ENCODE assay signal across 8 mouse cellular contexts in the genomic region with DNA sequence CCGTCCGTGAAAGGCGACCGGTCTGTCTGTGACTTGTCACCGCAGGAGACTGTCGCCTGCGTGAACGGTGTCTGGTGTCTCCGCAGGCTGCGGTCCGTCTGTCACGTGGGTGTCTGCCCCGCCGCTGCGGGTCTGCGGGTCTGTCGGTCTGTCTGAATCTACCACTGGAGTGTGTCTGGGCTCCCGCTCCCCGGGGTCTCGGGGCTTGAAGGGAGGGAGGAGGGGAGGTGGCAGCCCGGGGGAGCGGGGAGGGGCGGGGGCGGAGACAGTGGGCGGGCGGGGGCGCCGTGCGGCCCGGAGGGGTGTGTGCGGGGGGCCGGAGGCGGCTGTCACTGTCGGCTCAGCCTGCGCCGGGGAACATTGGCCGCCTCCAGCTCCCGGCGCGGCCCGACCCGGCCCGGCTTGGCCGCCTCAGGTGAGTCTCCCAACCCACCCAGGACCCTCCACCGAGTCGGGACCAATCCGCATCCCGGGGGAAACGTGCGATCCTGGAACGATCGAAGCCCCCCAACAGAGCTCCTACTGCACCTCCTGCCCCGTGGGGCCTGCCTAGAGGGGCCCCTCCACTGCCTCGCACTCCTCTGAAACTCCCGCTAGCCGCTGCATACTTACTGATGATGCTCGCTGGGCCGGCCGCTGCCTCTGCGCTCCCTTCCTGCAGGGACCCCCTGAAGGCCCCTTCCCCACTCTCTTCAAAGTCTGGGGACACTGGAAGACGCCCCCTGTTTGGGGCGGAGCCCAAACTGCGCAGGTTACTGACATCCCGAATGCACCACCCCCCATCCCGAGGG. TPM values are rescaled to one million over a fixed set of nuclear protein-coding genes. Genes with fewer than 3 reads are reported as not detected.
DNase-seq lines count a peak whose midpoint lies in the region; ATAC-seq lines count a peak whose summit lies in the region.

No protein-coding gene starts in this region.

- peaks cover 51% of the 10 kb centered on the region for H3K27me3 ChIP-seq in heart, embryonic 15.5 days

- peak overlapping the region; percentile 48 for H3K4me3 ChIP-seq in heart, embryonic 15.5 days

- H3K4me2 ChIP-seq in heart, embryonic 15.5 days: peak overlapping the region; percentile 86

- peak overlapping the region; percentile 42; the same call in 1 of the 2 replicates for H3K27ac ChIP-seq in heart, embryonic 15.5 days

- H3K4me1 ChIP-seq in heart, embryonic 15.5 days (replicated peaks): peaks cover 43% of the 10 kb centered on the region

- H3K9me3 ChIP-seq in heart, embryonic 15.5 days (replicated peaks): no peaks in the 10 kb centered on the region

- peak; percentile 32 for DNase-seq in adrenal gland, postnatal 14 days
- no peak for DNase-seq in adrenal gland, postnatal 4 days (ENCODE audit: low spot score in 2 of 2)
- DNase-seq in spleen, adult 12 weeks (ENCODE audit: low spot score): peak; percentile 34
- no peak for DNase-seq in spleen, adult 18-20 months
- peak; percentile 59 to 70 for DNase-seq in left cerebral cortex, postnatal 14 days (ENCODE audit: low spot score in 2 of 2)
- DNase-seq in neural tube, embryonic 10.5 days (ENCODE audit: extremely low spot score, low spot score): peak; percentile 52

- peak overlapping the region; percentile 50 for H3K9ac ChIP-seq in heart, embryonic 15.5 days

- 2% methylated on average over 42 of the region's 65 CpGs for WGBS in heart, embryonic 15.5 days

- no peaks in the 10 kb centered on the region for H3K36me3 ChIP-seq in heart, embryonic 15.5 days

- intact Hi-C loops in left cerebral cortex, postnatal 14 days (cut with DNase I): loop anchor here (5.0 kb wide), 1 partner anchor 256 kb away; no protein-coding TSS in a partner anchor

- ATAC-seq in heart, embryonic 15.5 days (replicated peaks; ENCODE audit: insufficient number of reproducible peaks, insufficient read depth, low FRiP score, low read depth): 0 out of 2 replicates have a peak, but pooled peaks have one; percentile 14
- no peak for ATAC-seq in megakaryocyte progenitor cell, adult 5-6 weeks (replicated peaks; ENCODE audit: poor library complexity)

RNA-seq across cellular contexts. Expression of a gene that starts 0.8 kb away (rescaled TPM):
- 10.3 and 17.4 TPM in 2 replicates for total RNA-seq in adrenal gland, postnatal 14 days (2021)
- total RNA-seq in adrenal gland, postnatal 4 days (2021): 10 to 100 TPM; 12.5 to 20.2 TPM
- polyA plus RNA-seq in heart, embryonic 15.5 days (2015; fragmentation: Nextera tagmentation; extraction: Ambion mirVana): 8.1 and 15.8 TPM in 2 replicates
- total RNA-seq in left cerebral cortex, postnatal 14 days (2021): 10 to 100 TPM; 68.4 to 81.1 TPM
- 0.67 and 2.3 TPM in 2 replicates for total RNA-seq in megakaryocyte progenitor cell, adult 5-6 weeks (2015)
- under 0.01 TPM in 1 of 2 replicates, not detected in the other for total RNA-seq in megakaryocyte progenitor cell, adult 5-6 weeks (2017)

RNA-seq across cellular contexts. Expression of a gene that starts 6.3 kb away (rescaled TPM):
- total RNA-seq in adrenal gland, postnatal 14 days (2021): 8.0 and 11.9 TPM in 2 replicates
- 10 to 100 TPM; 10.6 to 11.0 TPM for total RNA-seq in adrenal gland, postnatal 4 days (2021)
- polyA plus RNA-seq in heart, embryonic 15.5 days (2015; fragmentation: Nextera tagmentation; extraction: Ambion mirVana): 6.1 and 11.2 TPM in 2 replicates
- 10 to 100 TPM; 16.4 to 17.1 TPM for total RNA-seq in left cerebral cortex, postnatal 14 days (2021)
- total RNA-seq in megakaryocyte progenitor cell, adult 5-6 weeks (2015): 0.61 and 2.9 TPM in 2 replicates
- total RNA-seq in megakaryocyte progenitor cell, adult 5-6 weeks (2017): 1.3 and 3.8 TPM in 2 replicates

RNA-seq across cellular contexts. Expression of a gene that starts 19.3 kb away (rescaled TPM):
- total RNA-seq in adrenal gland, postnatal 14 days (2021): 139 and 168 TPM in 2 replicates
- 100 to 1,000 TPM; 236 to 269 TPM for total RNA-seq in adrenal gland, postnatal 4 days (2021)
- polyA plus RNA-seq in heart, embryonic 15.5 days (2015; fragmentation: Nextera tagmentation; extraction: Ambion mirVana): 70.5 and 95.7 TPM in 2 replicates
- 100 to 1,000 TPM; 167 to 176 TPM for total RNA-seq in left cerebral cortex, postnatal 14 days (2021)
- total RNA-seq in megakaryocyte progenitor cell, adult 5-6 weeks (2015): 133 and 143 TPM in 2 replicates
- total RNA-seq in megakaryocyte progenitor cell, adult 5-6 weeks (2017): 241 and 321 TPM in 2 replicates

RNA-seq across cellular contexts. Expression of a gene that starts 26.1 kb away (rescaled TPM):
- 29.2 and 34.7 TPM in 2 replicates for total RNA-seq in adrenal gland, postnatal 14 days (2021)
- 10 to 100 TPM; 60.0 to 61.2 TPM for total RNA-seq in adrenal gland, postnatal 4 days (2021)
- 37.7 and 53.3 TPM in 2 replicates for polyA plus RNA-seq in heart, embryonic 15.5 days (2015; fragmentation: Nextera tagmentation; extraction: Ambion mirVana)
- 1 to 10 TPM; 3.5 to 3.9 TPM for total RNA-seq in left cerebral cortex, postnatal 14 days (2021)
- 4.0 and 6.7 TPM in 2 replicates for total RNA-seq in megakaryocyte progenitor cell, adult 5-6 weeks (2015)
- total RNA-seq in megakaryocyte progenitor cell, adult 5-6 weeks (2017): 7.1 and 7.5 TPM in 2 replicates

RNA-seq across cellular contexts. Expression of a gene that starts 45.2 kb away (rescaled TPM):
- 9.4 and 13.0 TPM in 2 replicates for total RNA-seq in adrenal gland, postnatal 14 days (2021)
- 10 to 100 TPM; 16.3 to 19.4 TPM for total RNA-seq in adrenal gland, postnatal 4 days (2021)
- polyA plus RNA-seq in heart, embryonic 15.5 days (2015; fragmentation: Nextera tagmentation; extraction: Ambion mirVana): 6.5 and 10.4 TPM in 2 replicates
- 10 to 100 TPM; 23.7 to 28.0 TPM for total RNA-seq in left cerebral cortex, postnatal 14 days (2021)
- total RNA-seq in megakaryocyte progenitor cell, adult 5-6 weeks (2015): 2.4 and 4.4 TPM in 2 replicates
- 5.3 and 5.7 TPM in 2 replicates for total RNA-seq in megakaryocyte progenitor cell, adult 5-6 weeks (2017)

Comparison
In these comparisons a context has a peak if more than half of its experiments do, and no peak if none do; other contexts are left out.
1. DNase-seq: peak in adrenal gland, postnatal 14 days (single experiment), spleen, adult 12 weeks (single experiment), left cerebral cortex, postnatal 14 days (2 of 2) and neural tube, embryonic 10.5 days (single experiment); none in adrenal gland, postnatal 4 days (0 of 2) and spleen, adult 18-20 months (0 of 2).